Mouse (Mus musculus): ENCODE data around the gene Spsb3. TPM values are rescaled to one million over a fixed set of nuclear protein-coding genes. Genes with fewer than 3 reads are reported as not detected.
A peak's percentile ranks its signal among the peaks of the same experiment; 100 is the strongest.

The Spsb3 gene
- polyA plus RNA-seq, 1 experiment from 2014 or later = 78.3 TPM

DNA sequence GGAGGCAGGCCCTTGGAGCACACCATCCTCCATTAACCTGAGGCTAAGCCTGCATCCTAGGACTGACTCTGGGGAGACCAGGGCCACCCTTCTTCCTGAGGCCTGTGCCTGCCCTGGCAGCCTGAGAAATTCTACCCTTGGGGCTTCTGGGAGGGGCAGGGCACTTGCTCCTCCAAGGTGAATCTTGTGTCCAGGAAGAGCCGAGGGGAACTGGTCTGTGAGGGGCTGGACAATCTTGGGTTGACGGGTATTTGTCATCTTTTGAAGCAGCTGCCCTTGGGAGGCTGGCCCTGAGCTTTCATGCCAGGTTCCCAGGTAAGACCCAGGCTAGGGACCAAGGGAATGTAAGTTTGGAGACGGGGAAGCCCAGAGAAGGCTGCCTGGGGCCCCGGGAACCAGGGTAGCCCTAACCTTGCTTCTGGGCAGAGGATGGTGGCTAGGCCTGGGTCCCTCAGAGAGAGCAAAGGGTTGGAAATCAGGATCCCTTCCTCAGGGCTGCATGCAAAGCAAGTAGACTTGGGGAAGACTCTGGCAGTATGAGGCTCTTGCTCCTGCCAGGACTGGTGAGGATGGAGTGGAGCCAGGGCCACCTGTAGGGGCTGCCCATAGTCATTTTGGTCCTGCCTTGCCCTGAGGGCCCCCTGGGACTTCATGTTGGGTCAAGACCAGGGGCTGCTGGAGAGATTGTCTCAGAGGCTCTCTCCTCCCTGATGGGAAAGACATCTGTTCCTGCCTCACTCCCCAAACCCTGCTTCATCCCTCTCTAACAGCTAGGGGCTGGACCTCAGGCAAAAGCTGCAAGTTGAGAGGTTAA lies 11.8 kb downstream of the Spsb3 start:
- no peak overlapping the region for H3K27ac ChIP-seq (ENCODE audit: low read depth, low read length)
- 92% methylated on average over 4 of the region's 4 CpGs for whole genome bisulfite sequencing
- DNase-seq (ENCODE audit: low spot score) (no peak), ATAC-seq (no peak)
- H3K9me3 ChIP-seq (replicated peaks; ENCODE audit: control insufficient read depth, low read length) = no peaks in the 10 kb centered on the region
- peak overlapping the region; percentile 81; the same call in 1 of the 2 replicates for H3K4me3 ChIP-seq (ENCODE audit: low read depth, low read length)
- peaks cover 21% of the 10 kb centered on the region for H3K4me1 ChIP-seq (ENCODE audit: control insufficient read depth, insufficient read depth, low read length)
- H3K27me3 ChIP-seq (replicated peaks; ENCODE audit: control insufficient read depth, insufficient read depth, low read length) = no peaks in the 10 kb centered on the region
- H3K4me2 ChIP-seq (ENCODE audit: low read length) = 0 out of 2 replicates have a peak overlapping the region, but pooled peaks have one; percentile 98
- H3K36me3 ChIP-seq (ENCODE audit: control insufficient read depth, insufficient read depth, low read length) = peaks cover 64% of the 10 kb centered on the region
- H3K9ac ChIP-seq (ENCODE audit: low read length) = no peak overlapping the region

DNA sequence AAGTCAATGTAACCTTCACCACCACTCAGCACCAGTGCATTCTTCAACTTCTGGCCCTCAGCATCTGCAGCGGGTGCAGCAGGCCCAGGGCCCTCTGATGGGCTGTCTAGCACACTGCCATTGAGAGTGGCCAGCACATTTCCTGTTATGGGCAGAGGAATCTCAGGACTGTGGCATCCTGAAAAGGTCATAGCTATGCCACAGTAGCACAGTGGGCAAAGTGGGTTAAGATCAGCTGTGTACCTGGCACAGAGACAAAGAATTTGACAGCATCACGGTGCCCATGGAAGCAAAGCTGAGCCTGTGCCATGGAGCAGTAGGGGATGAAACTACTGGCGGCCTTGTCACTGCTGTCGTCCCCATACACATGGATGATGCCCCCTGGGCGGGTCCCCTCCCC lies 12.7 kb downstream of the Spsb3 start:
- no peak for DNase-seq (ENCODE audit: low spot score)
- Histone ChIP-seq H3K36me3 (ENCODE audit: control insufficient read depth, insufficient read depth, low read length) (peaks cover 69% of the 10 kb centered on the region), H3K27ac (ENCODE audit: low read depth, low read length) (no peak overlapping the region), H3K4me1 (ENCODE audit: control insufficient read depth, insufficient read depth, low read length) (peaks cover 15% of the 10 kb centered on the region), H3K27me3 (replicated peaks; ENCODE audit: control insufficient read depth, insufficient read depth, low read length) (no peaks in the 10 kb centered on the region), H3K4me3 (ENCODE audit: low read depth, low read length) (no peak overlapping the region), H3K9ac (ENCODE audit: low read length) (no peak overlapping the region), H3K9me3 (replicated peaks; ENCODE audit: control insufficient read depth, low read length) (no peaks in the 10 kb centered on the region), H3K4me2 (ENCODE audit: low read length) (no peak overlapping the region)
- WGBS = 71% methylated on average over 5 of the region's 5 CpGs
- ATAC-seq = no peak

DNA sequence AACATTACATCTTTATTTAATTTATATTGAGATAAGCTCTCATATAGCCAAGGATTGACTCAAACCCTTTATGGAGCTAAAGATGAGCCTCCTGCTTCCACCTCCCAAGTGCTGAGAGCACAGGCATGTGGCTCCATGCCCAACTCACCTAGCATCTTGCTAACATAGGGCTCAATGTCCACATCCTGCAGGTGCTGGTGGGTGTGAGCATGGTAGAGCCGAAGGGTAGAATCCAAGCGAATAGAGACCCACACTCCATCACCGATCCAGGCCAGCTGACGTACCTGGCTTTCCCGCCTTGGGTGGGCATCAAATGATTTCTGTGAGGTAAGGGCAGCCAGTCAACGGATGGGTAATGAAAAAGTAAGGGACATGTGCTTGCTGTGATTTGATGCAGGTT lies 13.6 kb downstream of the Spsb3 start:
- no peaks in the 10 kb centered on the region for H3K27me3 ChIP-seq (replicated peaks; ENCODE audit: control insufficient read depth, insufficient read depth, low read length)
- 93% methylated on average over 6 of the region's 6 CpGs for WGBS
- no peak overlapping the region for H3K9ac ChIP-seq (ENCODE audit: low read length)
- DNase-seq (ENCODE audit: low spot score) (no peak), ATAC-seq (no peak)
- H3K4me3 ChIP-seq (ENCODE audit: low read depth, low read length) = no peak overlapping the region
- H3K4me1 ChIP-seq (ENCODE audit: control insufficient read depth, insufficient read depth, low read length) = peaks cover 13% of the 10 kb centered on the region
- no peaks in the 10 kb centered on the region for H3K9me3 ChIP-seq (replicated peaks; ENCODE audit: control insufficient read depth, low read length)
- no peak overlapping the region for H3K27ac ChIP-seq (ENCODE audit: low read depth, low read length)
- H3K36me3 ChIP-seq (ENCODE audit: control insufficient read depth, insufficient read depth, low read length) = peaks cover 77% of the 10 kb centered on the region
- no peak overlapping the region for H3K4me2 ChIP-seq (ENCODE audit: low read length)

DNA sequence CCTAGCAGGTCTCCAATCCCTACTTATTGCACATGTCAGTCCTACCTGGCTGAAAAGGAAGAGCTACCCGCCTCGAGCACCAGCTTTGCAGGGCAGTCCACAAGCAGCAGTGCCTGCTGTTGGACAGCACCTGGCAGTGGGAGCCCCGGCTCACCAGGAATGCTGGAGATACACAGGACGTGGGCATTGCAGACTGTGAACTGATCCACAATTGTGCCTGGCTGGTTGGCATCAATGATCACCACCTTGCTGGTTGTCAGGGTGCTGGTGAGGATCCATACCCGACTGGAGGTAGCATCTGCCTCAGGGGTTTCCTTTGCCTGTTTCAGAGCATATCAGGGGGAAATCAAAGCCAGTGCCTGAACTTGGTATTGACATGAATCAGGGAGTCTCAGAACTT lies 15.7 kb downstream of the Spsb3 start:
- DNase-seq (ENCODE audit: low spot score) (no peak), ATAC-seq (no peak)
- Histone ChIP-seq H3K36me3 (ENCODE audit: control insufficient read depth, insufficient read depth, low read length) (peaks cover 98% of the 10 kb centered on the region), H3K9ac (ENCODE audit: low read length) (no peak overlapping the region), H3K27me3 (replicated peaks; ENCODE audit: control insufficient read depth, insufficient read depth, low read length) (no peaks in the 10 kb centered on the region), H3K4me2 (ENCODE audit: low read length) (no peak overlapping the region), H3K9me3 (replicated peaks; ENCODE audit: control insufficient read depth, low read length) (no peaks in the 10 kb centered on the region), H3K4me3 (ENCODE audit: low read depth, low read length) (no peak overlapping the region), H3K27ac (ENCODE audit: low read depth, low read length) (no peak overlapping the region), H3K4me1 (ENCODE audit: control insufficient read depth, insufficient read depth, low read length) (peaks cover 5% of the 10 kb centered on the region; the same call in 1 of the 2 replicates)
- WGBS = 95% methylated on average over 5 of the region's 5 CpGs

- no peaks in the 10 kb centered on the region for H3K9me3 ChIP-seq (replicated peaks; ENCODE audit: control insufficient read depth, low read length)
- no peak for DNase-seq (ENCODE audit: low spot score)
- ATAC-seq = no peak
- 71% methylated on average over 9 of the region's 9 CpGs for WGBS
- no peaks in the 10 kb centered on the region for H3K4me1 ChIP-seq (ENCODE audit: control insufficient read depth, insufficient read depth, low read length)
- no peak overlapping the region for H3K9ac ChIP-seq (ENCODE audit: low read length)
- H3K4me3 ChIP-seq (ENCODE audit: low read depth, low read length) = no peak overlapping the region
- H3K36me3 ChIP-seq (ENCODE audit: control insufficient read depth, insufficient read depth, low read length) = peaks cover 100% of the 10 kb centered on the region
- no peak overlapping the region for H3K4me2 ChIP-seq (ENCODE audit: low read length)
- H3K27me3 ChIP-seq (replicated peaks; ENCODE audit: control insufficient read depth, insufficient read depth, low read length) = no peaks in the 10 kb centered on the region
- no peak overlapping the region for H3K27ac ChIP-seq (ENCODE audit: low read depth, low read length)
These were observed 16.4 kb downstream of the Spsb3 start for GRCm38 (mm10) chr17:24902671-24903474.

DNA sequence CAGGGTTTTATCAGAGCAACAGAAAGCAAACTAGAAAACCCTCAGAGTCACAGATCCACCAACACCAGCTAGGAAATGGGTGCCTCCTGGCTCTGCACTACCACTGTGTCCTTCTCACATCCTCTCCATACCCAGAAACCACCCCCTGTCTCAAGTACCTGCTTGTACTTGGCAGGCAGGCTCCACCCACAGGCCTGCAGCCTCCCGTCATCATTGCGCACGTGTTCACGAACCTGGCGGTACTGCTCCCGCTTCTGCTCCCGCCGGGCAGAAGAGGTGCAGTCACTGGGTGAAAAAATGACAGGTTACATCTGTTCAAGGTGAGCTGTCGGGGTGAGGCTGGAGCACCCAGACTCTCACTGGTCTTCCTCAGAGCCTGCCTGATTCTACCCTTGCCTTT lies 17.3 kb downstream of the Spsb3 start:
- no peaks in the 10 kb centered on the region for H3K27me3 ChIP-seq (replicated peaks; ENCODE audit: control insufficient read depth, insufficient read depth, low read length)
- WGBS = 94% methylated on average over 9 of the region's 9 CpGs
- no peak overlapping the region for H3K4me3 ChIP-seq (ENCODE audit: low read depth, low read length)
- H3K4me1 ChIP-seq (ENCODE audit: control insufficient read depth, insufficient read depth, low read length) = no peaks in the 10 kb centered on the region
- H3K9me3 ChIP-seq (replicated peaks; ENCODE audit: control insufficient read depth, low read length) = no peaks in the 10 kb centered on the region
- no peak overlapping the region for H3K4me2 ChIP-seq (ENCODE audit: low read length)
- DNase-seq (ENCODE audit: low spot score) (no peak), ATAC-seq (no peak)
- no peak overlapping the region for H3K9ac ChIP-seq (ENCODE audit: low read length)
- no peak overlapping the region for H3K27ac ChIP-seq (ENCODE audit: low read depth, low read length)
- H3K36me3 ChIP-seq (ENCODE audit: control insufficient read depth, insufficient read depth, low read length) = peaks cover 100% of the 10 kb centered on the region

GRCm38 (mm10) chr17:24907591-24907990 lies 21.1 kb downstream of the Spsb3 start:
- Histone ChIP-seq H3K4me1 (ENCODE audit: control insufficient read depth, insufficient read depth, low read length) (no peaks in the 10 kb centered on the region), H3K9me3 (replicated peaks; ENCODE audit: control insufficient read depth, low read length) (no peaks in the 10 kb centered on the region), H3K9ac (ENCODE audit: low read length) (no peak overlapping the region), H3K36me3 (ENCODE audit: control insufficient read depth, insufficient read depth, low read length) (peaks cover 100% of the 10 kb centered on the region), H3K4me2 (ENCODE audit: low read length) (no peak overlapping the region), H3K27ac (ENCODE audit: low read depth, low read length) (no peak overlapping the region), H3K4me3 (ENCODE audit: low read depth, low read length) (no peak overlapping the region), H3K27me3 (replicated peaks; ENCODE audit: control insufficient read depth, insufficient read depth, low read length) (no peaks in the 10 kb centered on the region)
- WGBS = 95% methylated on average over 2 of the region's 2 CpGs
- no peak for DNase-seq (ENCODE audit: low spot score)
- ATAC-seq = no peak

DNA sequence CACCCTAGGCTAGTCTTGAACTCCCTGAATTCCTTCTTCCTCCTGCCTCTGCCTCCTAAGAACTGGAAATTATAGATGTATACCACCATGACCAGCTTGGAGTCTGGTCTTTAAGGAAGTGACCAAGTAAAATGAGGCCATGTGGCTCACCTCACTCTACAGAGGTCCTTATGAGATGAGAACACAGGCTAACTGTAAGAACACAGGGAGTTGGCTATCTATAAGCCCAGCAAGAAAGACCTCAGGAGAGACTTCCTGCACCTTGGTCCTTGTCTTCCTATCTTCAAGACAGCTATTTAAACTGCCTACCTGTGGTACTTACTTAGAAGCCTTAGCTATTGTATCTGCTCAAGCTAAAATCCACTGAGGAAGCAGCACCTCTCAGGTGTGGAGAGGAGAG lies 27.5 kb downstream of the Spsb3 start:
- DNase-seq (ENCODE audit: low spot score) (no peak), ATAC-seq (no peak)
- Histone ChIP-seq H3K4me1 (ENCODE audit: control insufficient read depth, insufficient read depth, low read length) (no peaks in the 10 kb centered on the region), H3K27me3 (replicated peaks; ENCODE audit: control insufficient read depth, insufficient read depth, low read length) (no peaks in the 10 kb centered on the region), H3K4me3 (ENCODE audit: low read depth, low read length) (no peak overlapping the region), H3K27ac (ENCODE audit: low read depth, low read length) (no peak overlapping the region), H3K9me3 (replicated peaks; ENCODE audit: control insufficient read depth, low read length) (no peaks in the 10 kb centered on the region), H3K9ac (ENCODE audit: low read length) (no peak overlapping the region), H3K36me3 (ENCODE audit: control insufficient read depth, insufficient read depth, low read length) (peaks cover 98% of the 10 kb centered on the region), H3K4me2 (ENCODE audit: low read length) (no peak overlapping the region)

DNA sequence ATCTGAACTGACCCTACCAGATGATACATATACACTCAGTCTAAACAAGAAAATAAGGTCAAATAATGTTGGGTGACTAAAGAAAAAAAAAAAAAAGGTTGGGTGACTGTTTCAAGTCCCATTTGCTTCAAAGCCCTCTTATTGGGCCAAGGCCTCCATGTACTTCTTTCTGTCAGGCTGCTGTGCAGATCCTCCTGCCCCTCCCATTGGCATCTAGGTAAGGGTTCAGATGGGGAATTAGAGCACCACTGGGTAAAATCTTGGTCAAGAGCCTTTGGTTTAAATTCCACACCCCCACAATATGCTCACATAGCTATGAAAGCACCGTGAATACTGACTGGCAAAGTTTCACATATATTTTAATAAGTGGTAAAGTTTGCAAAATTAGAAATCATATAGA lies 36.8 kb downstream of the Spsb3 start:
- Histone ChIP-seq H3K4me2 (ENCODE audit: low read length) (no peak overlapping the region), H3K4me3 (ENCODE audit: low read depth, low read length) (no peak overlapping the region), H3K9ac (ENCODE audit: low read length) (no peak overlapping the region), H3K4me1 (ENCODE audit: control insufficient read depth, insufficient read depth, low read length) (no peaks in the 10 kb centered on the region), H3K36me3 (ENCODE audit: control insufficient read depth, insufficient read depth, low read length) (peaks cover 92% of the 10 kb centered on the region), H3K9me3 (replicated peaks; ENCODE audit: control insufficient read depth, low read length) (no peaks in the 10 kb centered on the region), H3K27ac (ENCODE audit: low read depth, low read length) (no peak overlapping the region), H3K27me3 (replicated peaks; ENCODE audit: control insufficient read depth, insufficient read depth, low read length) (no peaks in the 10 kb centered on the region)
- no peak for DNase-seq (ENCODE audit: low spot score)
- no peak for ATAC-seq
- 93% methylated on average over 1 of the region's 1 CpGs for WGBS

Measured in forebrain, embryonic 14.5 days (tissue).